In the genomic region with DNA sequence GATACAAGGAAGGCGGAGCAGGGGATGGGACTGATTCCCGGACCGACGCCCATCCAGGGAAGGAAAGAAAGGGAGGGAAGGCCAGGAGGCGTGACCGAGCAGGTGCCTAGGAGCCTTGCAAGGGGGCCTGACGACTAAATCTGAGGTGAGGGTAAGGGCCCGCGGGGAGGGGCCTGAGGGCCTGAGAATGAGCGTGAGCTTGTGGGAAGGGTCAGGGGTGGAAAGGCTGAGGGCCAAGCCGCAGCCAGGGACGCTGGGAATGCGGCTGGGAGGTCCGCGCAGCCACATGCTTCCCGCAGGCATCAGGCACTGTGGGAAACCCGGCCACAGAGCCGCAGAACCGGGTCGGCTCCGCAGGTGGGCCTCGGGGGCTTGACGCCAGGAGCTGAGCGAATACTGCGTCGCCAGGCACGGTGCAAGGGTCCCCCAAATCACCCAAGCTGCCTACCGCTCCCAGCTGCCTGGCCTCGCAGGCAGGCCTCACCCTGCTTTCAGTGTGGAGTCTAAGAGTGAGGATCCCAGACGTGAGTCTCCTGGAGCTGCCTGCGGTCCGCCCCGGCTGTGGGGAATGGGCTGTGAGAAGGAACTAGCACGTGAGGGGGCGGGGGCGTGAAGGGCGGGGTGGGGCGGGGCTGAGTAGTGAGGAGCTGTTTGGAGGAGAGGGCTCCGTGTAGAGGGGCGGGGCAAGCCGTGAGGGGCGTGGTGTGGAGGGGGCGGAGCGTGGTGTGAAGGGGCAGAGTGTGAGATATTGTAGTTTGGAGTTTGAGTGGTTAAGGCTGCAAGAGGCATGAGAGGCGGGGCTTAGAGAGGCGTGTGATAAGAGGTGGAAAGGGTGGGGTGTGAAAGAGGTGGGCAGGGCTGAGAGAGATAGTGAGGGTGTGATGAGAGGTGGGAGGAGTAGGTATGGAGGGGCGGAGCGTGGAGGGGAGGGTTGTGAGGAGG, we compare ENCODE assay signal across 9 mouse cellular contexts. TPM values are rescaled to one million over a fixed set of nuclear protein-coding genes. Genes with fewer than 3 reads are reported as not detected.
DNase-seq lines count a peak whose midpoint lies in the region; ATAC-seq and TF ChIP-seq lines count a peak whose summit lies in the region.
"Had no signal": no experiment of that assay in that cellular context is flagged by ENCODE, and none has a peak within 500 bp of the region (broad histone marks: within the 10 kb centered on the region; RNA-seq: fewer than 3 reads in every experiment).

No protein-coding gene starts in this region.

- H3K4me3 ChIP-seq in heart, embryonic 10.5 days, result peak overlapping the region; percentile 33
- H3K4me3 ChIP-seq in ES-E14 (ENCODE audit: insufficient read depth in 1 of 2, low read depth in 1 of 2, low read length in 2 of 2, poor library complexity in 1 of 2, severe bottlenecking in 1 of 2), result peak overlapping the region in 1 of 2 experiments; percentile 24; a peak in 2 of 4 replicates

- in situ Hi-C loops in ES-E14 (cut with MboI; ENCODE audit: low sequenced_read_pairs in 2 of 2, unreplicated experiment in 2 of 2), result no loop called here

- H3K36me3 ChIP-seq in heart, embryonic 10.5 days, result no peaks in the 10 kb centered on the region
- H3K36me3 ChIP-seq in ES-E14 (ENCODE audit: control insufficient read depth, insufficient read depth, low read length, poor library complexity, severe bottlenecking), result no peaks in the 10 kb centered on the region

- peaks cover 8% of the 10 kb centered on the region for H3K4me1 ChIP-seq in heart, embryonic 10.5 days
- 0 out of 4 replicates have a peak, but pooled peaks cover 0 to 2% of the 10 kb centered on the region in 2 experiments for H3K4me1 ChIP-seq in ES-E14 (ENCODE audit: control insufficient read depth in 2 of 2, insufficient read depth in 2 of 2, low read length in 2 of 2, poor library complexity in 1 of 2)

- no peak overlapping the region for H3K27ac ChIP-seq in heart, embryonic 10.5 days
- H3K27ac ChIP-seq in ES-E14 (ENCODE audit: insufficient read depth, low read depth, low read length, poor library complexity, severe bottlenecking), result no peak overlapping the region

- 34% methylated on average over 48 of the region's 48 CpGs for WGBS in heart, embryonic 10.5 days

- no peak overlapping the region for H3K9ac ChIP-seq in ES-E14 (ENCODE audit: insufficient read depth, low read depth, low read length, poor library complexity, severe bottlenecking)

- peak; percentile 35 for ATAC-seq in granulocyte monocyte progenitor cell, adult 5-6 weeks (replicated peaks; ENCODE audit: poor library complexity, severe bottlenecking)
- ATAC-seq in megakaryocyte-erythroid progenitor cell, adult 5-6 weeks (replicated peaks; ENCODE audit: low FRiP score, low TSS enrichment, poor library complexity, severe bottlenecking), result peak; percentile 79

- no peak for DNase-seq in heart, embryonic 10.5 days (ENCODE audit: low spot score)
- DNase-seq in heart, postnatal 4 days, result no peak
- peak; percentile 33 for DNase-seq in ES-E14 (ENCODE audit: low read depth, low spot score)
- no peak for DNase-seq in spleen, postnatal 14 days (ENCODE audit: low spot score in 2 of 2)
- DNase-seq in ovary, postnatal 14 days (ENCODE audit: low spot score), result no peak
- DNase-seq in right cerebral cortex, adult 18-20 months, result no peak

- peaks cover 4% of the 10 kb centered on the region; the same call in 1 of the 2 replicates for H3K9me3 ChIP-seq in heart, embryonic 10.5 days
- H3K9me3 ChIP-seq in ES-E14 (ENCODE audit: control insufficient read depth, insufficient read depth, low read depth, low read length), result no peaks in the 10 kb centered on the region

- H3K27me3 ChIP-seq in heart, embryonic 10.5 days (ENCODE audit: insufficient read depth, poor library complexity, severe bottlenecking), result peaks cover 26% of the 10 kb centered on the region

TF ChIP-seq in ES-E14, 5 proteins besides CTCF, POLR2A, EP300 and RAD21:
- TF ChIP-seq MAFK (IDR thresholded peaks at IDR 0.05; ENCODE audit: insufficient read depth, low read depth, low read length) (no peak), CHD2 (IDR thresholded peaks at IDR 0.05; ENCODE audit: low read depth, low read length) (no peak), ZC3H11A (IDR thresholded peaks at IDR 0.05; ENCODE audit: borderline replicate concordance, low read depth, low read length) (no peak), ZNF384 (IDR thresholded peaks at IDR 0.05; ENCODE audit: low read depth, low read length) (no peak), HCFC1 (IDR thresholded peaks at IDR 0.05; ENCODE audit: borderline replicate concordance, insufficient read depth, low read length) (no peak)

RNA-seq across cellular contexts. Expression of gene Rad21l, which starts 2.0 kb away (rescaled TPM):
- not detected in 2 replicates for polyA plus RNA-seq in heart, embryonic 10.5 days (2016; fragmentation: Nextera tagmentation; extraction: Ambion mirVana)
- not detected for total RNA-seq in heart, postnatal 4 days (2021)
- 0.13 TPM in 1 of 2 replicates, not detected in the other for total RNA-seq in ES-E14 (2012; rRNA removed)
- total RNA-seq in granulocyte monocyte progenitor cell, adult 5-6 weeks (2014; fragmentation: Nextera tagmentation), result not detected in 2 replicates
- not detected in 2 replicates for total RNA-seq in granulocyte monocyte progenitor cell, adult 5-6 weeks (2017)
- total RNA-seq in megakaryocyte-erythroid progenitor cell, adult 5-6 weeks (2014; fragmentation: Nextera tagmentation), result not detected in 2 replicates
- total RNA-seq in megakaryocyte-erythroid progenitor cell, adult 5-6 weeks (2017), result not detected in 2 replicates
- total RNA-seq: hematopoietic stem cell, adult 5-6 weeks had no signal

RNA-seq across cellular contexts. Expression of gene Tmem74b, which starts 31.5 kb away (rescaled TPM):
- 1.2 and 2.1 TPM in 2 replicates for polyA plus RNA-seq in heart, embryonic 10.5 days (2016; fragmentation: Nextera tagmentation; extraction: Ambion mirVana)
- total RNA-seq in heart, postnatal 4 days (2021), result 1 to 10 TPM; 5.0 to 5.1 TPM
- 0.40 and 0.85 TPM in 2 replicates for total RNA-seq in ES-E14 (2012; rRNA removed)
- not detected in 2 replicates for total RNA-seq in granulocyte monocyte progenitor cell, adult 5-6 weeks (2014; fragmentation: Nextera tagmentation)
- total RNA-seq in granulocyte monocyte progenitor cell, adult 5-6 weeks (2017), result not detected in 2 replicates
- not detected in 2 replicates for total RNA-seq in megakaryocyte-erythroid progenitor cell, adult 5-6 weeks (2014; fragmentation: Nextera tagmentation)
- total RNA-seq in megakaryocyte-erythroid progenitor cell, adult 5-6 weeks (2017), result not detected in 2 replicates
- total RNA-seq: hematopoietic stem cell, adult 5-6 weeks had no signal

RNA-seq across cellular contexts. Expression of gene Snph, which starts 37.9 kb away (rescaled TPM):
- polyA plus RNA-seq in heart, embryonic 10.5 days (2016; fragmentation: Nextera tagmentation; extraction: Ambion mirVana), result 0.30 and 0.83 TPM in 2 replicates
- total RNA-seq in heart, postnatal 4 days (2021), result 1 to 10 TPM; 2.2 TPM
- total RNA-seq in ES-E14 (2012; rRNA removed), result 0.18 and 0.37 TPM in 2 replicates
- total RNA-seq in granulocyte monocyte progenitor cell, adult 5-6 weeks (2014; fragmentation: Nextera tagmentation), result not detected in 2 replicates
- not detected in 2 replicates for total RNA-seq in granulocyte monocyte progenitor cell, adult 5-6 weeks (2017)
- not detected in 2 replicates for total RNA-seq in megakaryocyte-erythroid progenitor cell, adult 5-6 weeks (2014; fragmentation: Nextera tagmentation)
- not detected in 2 replicates for total RNA-seq in megakaryocyte-erythroid progenitor cell, adult 5-6 weeks (2017)
- total RNA-seq: hematopoietic stem cell, adult 5-6 weeks had no signal
